Mouse (Mus musculus): ENCODE results near the gene Mapk8ip2.
A peak's percentile ranks its signal among the peaks of the same experiment; 100 is the strongest.

Gene Mapk8ip2

DNA sequence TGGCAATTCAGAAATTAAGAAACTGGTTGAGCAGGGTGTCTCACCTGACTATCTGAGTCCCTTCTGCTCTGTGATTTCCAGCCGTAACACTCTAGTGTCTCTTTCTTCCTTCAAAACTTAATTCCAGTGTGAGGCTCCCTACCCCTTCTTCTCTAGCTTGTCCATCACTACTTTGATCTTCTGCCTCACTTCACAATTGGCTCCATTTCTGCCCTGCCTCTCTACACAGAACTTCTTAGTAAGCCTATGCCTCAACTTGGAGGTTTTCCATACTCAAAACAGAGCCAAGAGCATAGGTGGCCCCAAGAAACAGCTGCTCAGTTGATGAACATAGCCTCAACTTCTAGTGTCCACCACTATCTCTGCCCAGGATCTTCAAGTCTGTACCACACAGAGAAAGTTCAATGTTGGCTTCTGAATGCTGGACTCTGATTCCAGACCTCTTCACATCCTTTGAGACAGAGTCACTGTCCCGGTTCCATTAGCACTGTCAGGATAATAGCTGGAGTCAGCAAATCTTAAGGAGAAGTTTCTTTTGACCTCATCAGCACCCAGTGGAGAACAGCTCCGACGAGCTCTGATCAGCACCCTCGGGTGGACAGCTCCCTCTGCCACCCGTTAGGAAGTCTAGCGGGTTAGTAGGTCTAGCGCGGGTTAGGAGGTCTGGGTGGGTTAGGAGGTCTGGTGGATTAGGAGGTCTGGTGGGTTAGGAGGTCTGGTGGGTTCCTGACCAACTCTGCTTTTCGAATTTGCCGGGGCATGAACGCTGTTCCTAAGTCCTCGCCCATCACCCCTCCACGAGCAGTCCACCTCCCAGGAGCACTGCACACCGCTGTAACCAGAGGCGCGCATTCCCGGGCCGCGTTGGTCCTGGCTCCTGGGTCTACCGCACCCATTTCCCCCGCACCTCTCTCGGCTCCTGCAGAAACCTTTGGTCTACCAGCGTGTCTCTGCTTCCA, 528 bp upstream of the Mapk8ip2 start:
- no peak for DNase-seq (ENCODE audit: low read depth, low spot score)

DNA sequence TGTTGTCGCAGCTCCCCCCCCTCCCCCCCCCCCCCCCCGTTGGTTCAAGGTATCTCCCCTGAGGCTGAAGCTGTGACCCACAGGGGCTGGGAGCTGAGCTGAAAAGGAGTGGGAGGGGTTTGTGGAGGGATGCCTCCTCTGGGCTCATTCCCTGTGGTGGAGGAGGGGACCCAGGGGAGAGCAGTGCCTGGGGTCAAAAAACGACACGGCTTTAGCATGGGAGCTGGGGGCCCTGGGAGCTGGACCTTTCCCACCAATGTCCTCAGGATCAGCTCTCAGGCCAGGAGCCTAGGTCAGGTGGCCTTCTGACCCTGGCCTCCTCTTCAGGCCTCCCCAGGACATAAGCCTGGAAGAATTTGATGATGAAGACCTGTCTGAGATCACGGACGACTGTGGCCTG, 1.1 kb downstream of the Mapk8ip2 start:
- DNase-seq (ENCODE audit: low read depth, low spot score) = no peak

DNA sequence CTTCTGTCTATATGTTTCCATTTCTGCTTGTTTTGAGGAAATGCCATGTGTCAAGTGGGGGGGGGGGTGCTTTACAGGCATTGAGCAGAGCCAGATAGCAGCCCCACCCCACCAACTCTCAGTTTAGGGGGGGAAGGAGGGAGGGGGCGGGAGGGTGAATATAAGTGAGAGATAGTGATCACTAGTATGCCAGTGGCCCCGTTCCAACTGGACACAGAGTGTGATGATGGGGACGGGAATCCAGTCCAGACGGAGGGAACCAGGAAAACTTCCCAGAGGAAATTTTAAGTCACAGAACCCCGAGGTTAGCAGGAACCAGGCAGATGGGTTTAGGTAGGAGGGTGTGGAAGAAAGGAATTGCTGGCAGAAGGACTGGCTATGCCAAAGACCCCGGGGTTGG, 1.9 kb downstream of the Mapk8ip2 start:
- no peak for DNase-seq (ENCODE audit: low read depth, low spot score)

DNA sequence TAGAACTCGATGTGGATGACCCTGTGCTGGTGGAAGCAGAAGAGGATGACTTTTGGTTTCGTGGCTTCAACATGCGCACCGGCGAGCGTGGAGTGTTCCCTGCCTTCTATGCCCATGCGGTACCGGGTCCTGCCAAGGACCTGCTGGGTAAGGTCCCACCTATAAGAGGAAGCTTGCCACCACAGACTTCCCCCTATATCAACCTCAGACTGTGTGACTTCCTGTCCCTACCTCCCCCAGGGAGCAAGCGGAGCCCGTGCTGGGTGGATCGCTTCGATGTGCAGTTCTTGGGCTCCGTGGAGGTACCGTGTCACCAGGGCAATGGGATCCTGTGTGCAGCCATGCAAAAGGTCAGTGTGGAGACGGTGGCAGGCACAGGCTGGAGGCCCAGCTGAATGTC, 5.2 kb downstream of the Mapk8ip2 start:
- DNase-seq (ENCODE audit: low read depth, low spot score) = no peak

DNA sequence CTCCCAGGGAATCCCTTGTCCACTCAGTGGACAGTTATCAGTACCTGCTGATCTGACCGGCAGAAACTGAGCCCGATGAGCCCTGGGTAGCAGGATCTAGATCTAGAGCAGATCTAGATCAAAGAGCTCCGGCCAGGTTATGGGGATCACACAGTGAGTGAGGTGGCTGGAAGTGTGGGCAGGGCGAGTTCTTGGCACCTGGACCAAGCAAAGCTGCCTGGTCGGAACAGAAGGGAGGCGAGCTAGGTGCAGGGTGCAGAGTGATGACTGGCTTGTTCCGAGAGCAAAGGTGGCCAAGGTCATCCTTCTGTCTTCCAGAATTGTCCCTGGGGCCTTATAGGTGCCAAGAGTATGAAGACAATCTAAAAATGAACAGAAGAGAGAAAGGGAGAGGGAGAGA, 6.1 kb downstream of the Mapk8ip2 start:
- no peak for DNase-seq (ENCODE audit: low read depth, low spot score)

DNA sequence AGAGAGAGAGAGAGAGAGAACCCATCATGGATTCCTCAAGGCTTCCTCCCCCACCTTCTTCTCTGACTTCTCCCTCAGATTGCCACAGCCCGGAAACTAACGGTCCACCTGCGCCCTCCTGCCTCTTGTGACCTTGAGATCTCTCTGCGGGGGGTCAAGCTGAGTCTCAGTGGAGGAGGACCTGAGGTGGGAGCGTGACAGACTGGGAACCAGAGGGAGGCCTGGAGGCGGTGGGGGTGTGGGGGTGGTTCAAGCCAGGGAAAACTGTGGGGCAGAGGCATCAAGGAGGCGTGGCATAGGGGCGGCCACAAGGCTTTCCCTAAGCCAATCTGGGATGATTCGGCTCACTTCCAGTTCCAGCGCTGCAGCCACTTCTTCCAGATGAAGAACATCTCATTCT, 6.6 kb downstream of the Mapk8ip2 start:
- DNase-seq (ENCODE audit: low read depth, low spot score) = no peak

DNA sequence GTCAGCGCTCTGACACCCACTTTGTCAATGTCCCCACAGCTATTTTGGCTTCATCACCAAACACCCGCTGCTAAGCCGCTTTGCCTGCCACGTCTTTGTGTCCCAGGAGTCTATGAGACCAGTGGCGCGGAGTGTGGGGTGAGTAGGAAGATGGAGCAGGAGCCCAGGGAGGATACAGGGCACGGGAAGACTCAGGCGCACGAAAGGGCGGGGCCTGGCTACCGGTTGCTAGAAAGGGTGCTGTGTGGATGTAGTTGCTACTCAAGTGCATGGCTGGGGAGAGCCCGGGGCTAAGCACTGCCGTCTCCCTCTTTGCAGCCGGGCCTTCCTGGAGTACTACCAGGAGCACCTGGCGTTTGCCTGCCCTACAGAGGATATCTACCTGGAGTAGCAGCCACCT, 7.6 kb downstream of the Mapk8ip2 start:
- DNase-seq (ENCODE audit: low read depth, low spot score) = no peak

DNA sequence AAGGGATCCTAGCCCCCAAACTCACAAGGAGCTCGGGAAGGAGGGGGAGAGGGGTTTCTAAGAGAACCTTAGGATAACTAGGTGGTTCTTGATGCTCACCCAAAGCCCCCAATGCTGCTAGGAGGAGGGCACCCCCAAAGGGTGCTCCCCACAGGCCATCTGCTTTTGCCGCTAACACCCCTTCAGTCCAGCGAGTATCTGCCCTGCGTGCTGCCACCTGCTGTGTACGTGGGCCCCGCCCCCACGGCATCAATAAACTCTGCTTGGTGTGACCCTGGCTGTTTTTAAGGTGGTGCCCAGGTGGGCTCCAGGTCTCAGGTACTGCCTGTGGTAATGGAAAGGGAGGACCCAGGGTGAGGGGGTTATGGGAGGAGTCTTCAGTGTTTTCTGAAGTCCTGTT, 8.5 kb downstream of the Mapk8ip2 start:
- DNase-seq (ENCODE audit: low read depth, low spot score) = no peak

DNA sequence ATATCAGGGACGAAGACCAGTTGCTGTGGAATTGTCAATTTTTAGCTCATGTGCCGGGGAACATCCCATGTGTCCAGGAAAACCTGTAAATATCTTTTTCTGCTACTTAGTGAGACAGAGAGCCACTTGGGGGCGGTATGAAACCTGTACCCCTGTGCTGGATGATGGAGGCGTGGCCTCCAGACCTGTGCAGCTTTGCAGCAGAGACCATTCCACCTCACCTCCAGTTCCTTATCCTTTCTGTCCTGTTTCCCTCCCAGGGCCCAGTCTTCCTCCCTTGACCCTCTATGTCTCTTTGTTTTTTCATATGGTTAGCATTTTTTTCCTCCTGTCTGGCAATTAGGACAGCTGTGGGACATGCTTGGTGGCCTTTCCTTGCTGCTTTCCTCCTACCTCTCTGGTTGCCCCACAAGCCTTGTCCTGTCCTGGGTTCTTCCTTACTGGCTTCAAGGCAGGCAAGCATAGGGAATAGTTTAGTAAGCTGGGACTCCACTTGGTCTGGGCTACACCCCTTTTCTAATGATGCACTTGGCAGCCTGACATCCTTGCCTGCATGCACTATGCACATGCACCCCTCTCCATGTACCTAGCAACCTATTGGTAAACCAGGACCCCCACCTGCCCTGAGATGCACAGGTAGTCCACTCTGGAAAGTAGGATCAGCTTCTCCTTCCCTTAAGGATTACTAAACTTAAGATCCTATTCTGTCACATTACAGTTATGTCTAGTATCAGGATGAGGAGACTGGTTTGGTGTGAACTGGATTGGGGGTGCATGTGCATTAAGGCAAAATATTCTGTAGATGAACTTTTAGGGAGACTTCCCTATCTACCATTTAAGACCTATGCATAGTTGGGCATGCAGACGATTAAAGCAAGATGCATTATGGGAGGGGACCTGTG, 9.9 kb downstream of the Mapk8ip2 start:
- DNase-seq (ENCODE audit: low read depth, low spot score) = no peak

DNA sequence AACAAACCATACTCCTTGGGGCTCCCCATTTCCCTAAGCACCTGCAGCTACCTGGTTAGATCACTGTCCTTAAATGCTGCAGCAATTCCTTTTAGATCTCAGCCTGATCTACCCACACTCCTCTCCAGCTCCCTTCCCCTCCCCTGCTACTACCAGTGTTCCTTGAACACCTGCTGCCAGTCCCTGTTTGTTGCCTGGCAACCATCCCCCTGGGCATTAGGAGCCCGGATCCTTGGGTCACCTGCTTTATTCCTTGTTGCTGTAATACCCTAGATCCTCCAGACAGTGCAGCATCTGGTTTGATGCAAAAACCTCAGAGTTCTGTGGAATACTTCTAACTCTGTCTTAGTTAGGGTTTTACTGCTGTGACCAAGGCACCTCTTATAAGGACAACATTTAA, 11.3 kb downstream of the Mapk8ip2 start:
- DNase-seq (ENCODE audit: low read depth, low spot score) = no peak

DNA sequence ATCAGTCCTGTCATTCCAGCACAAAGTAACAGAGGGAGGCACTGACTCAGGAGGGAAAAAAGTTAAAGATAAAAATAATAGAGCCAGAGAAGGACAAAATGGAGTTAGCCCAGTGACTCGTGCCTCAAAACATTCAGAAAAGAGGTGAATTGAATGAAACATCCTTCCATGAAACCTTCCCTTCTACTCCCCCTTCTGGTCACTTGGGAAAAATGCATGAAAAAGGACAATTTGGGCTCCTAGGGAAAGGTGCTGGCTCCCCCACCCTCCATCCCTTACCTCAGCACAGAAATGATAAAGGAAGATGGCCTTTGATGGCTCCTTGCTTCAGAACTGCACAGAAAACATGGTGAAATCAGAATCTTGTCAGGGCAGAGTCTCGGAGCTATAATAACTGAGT, 14.9 kb downstream of the Mapk8ip2 start:
- no peak for DNase-seq (ENCODE audit: low read depth, low spot score)

DNA sequence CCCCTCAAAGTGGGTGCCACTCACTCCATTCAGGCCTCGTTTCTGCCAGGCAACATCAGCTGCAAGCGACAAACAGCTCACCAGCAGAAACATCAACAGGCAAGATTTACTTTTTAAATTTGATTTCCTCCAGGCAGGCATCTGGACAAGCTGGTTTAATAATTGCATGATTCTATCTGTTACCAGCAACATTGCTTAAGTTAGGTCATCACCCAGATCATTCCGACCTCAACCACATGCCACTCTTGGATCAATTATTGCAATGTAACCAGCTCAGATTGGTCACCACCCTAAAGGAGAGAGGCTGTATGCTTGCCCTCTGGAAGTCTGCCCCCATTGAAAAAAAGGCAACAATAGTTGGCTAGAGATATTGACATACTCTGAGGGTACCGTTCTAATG, 17.8 kb downstream of the Mapk8ip2 start:
- DNase-seq (ENCODE audit: low read depth, low spot score) = no peak

DNA sequence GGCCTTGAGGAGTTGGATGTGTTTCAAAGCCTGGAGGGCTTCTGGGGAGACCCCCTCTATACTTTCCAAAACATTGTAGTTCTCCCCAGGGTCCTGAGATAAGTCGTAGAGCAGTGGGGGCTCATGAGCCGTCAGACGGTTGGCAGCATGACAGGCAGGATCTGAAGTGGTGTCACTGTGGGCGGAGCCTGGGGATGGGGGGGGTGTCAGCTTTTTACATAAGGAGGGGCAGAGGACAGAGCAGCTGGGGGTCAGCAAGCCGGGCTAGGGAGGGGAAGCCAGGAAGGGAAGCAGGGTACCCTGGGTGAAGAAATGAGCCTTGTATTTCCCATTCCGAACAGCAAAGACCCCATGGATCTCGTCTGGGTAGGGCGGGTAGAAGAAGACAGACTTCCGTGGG, 19.7 kb downstream of the Mapk8ip2 start:
- DNase-seq (ENCODE audit: low read depth, low spot score) = no peak

DNA sequence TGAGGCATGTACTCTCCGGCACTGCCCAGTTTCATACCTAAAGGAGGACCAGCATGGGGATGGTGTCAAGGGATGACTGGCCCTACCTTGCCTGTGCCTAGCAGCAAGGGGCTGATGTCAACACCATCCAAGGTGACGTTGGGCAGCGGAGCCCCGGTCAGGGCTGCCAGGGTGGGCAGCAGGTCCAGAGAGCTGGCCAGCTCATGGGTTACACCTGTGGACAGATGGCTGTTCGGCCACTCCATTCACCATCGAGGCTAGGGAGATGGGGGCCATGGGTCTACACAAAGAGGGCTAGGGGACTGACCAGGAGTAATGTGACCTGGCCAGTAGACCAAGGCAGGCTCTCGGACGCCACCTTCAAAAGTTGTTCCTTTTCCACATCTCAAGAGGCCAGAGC, 20.2 kb downstream of the Mapk8ip2 start:
- no peak for DNase-seq (ENCODE audit: low read depth, low spot score)

DNA sequence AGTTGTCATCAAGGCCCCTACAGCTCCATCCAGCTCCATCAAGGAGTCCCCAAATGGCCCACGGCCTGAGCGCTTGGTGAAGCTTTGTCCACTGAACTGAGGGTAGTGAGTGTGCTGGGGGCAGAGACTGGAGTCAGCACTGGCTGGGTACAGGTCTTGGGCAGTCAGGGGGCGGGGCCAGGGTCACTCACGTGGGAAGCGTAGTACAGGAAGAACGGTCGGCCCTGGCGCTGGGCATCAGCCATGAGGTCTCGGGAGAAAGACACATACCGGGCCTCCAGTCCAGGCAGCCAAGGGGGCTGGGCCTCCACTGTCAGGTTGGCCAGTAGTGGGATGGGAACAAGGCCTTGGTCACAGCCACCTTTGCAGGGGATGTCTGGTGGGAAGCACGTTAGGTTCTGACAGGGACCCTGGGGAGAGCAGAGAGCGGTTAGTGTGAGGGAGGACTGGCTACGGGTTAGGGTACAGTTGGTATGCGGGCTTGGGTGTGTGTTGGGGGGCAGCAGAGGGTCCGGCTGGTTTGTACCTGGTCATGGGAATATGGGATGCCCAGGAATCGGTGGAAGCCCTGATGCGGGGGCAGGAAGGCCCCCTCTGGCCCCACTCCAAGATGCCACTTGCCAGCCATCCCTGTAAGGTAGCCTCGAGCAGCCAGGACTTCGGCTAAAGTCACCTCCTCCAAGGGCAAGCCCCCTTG, 21.0 kb downstream of the Mapk8ip2 start:
- no peak for DNase-seq (ENCODE audit: low read depth, low spot score)

DNA sequence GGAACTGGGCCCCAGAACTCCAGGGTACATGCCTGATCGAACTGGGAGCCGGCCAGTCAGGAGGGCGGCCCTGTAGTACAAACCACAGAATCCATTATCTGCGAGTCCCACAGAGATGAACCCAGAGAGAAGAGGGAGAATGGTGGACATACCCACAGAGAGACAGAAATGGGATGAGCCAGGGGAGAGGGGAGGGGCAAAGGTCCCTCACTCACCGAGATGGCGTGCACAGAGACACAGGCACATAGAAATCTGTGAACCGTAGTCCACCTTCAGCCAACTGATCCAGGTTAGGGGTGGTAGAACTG, 21.5 kb downstream of the Mapk8ip2 start:
- DNase-seq (ENCODE audit: low read depth, low spot score) = no peak

DNA sequence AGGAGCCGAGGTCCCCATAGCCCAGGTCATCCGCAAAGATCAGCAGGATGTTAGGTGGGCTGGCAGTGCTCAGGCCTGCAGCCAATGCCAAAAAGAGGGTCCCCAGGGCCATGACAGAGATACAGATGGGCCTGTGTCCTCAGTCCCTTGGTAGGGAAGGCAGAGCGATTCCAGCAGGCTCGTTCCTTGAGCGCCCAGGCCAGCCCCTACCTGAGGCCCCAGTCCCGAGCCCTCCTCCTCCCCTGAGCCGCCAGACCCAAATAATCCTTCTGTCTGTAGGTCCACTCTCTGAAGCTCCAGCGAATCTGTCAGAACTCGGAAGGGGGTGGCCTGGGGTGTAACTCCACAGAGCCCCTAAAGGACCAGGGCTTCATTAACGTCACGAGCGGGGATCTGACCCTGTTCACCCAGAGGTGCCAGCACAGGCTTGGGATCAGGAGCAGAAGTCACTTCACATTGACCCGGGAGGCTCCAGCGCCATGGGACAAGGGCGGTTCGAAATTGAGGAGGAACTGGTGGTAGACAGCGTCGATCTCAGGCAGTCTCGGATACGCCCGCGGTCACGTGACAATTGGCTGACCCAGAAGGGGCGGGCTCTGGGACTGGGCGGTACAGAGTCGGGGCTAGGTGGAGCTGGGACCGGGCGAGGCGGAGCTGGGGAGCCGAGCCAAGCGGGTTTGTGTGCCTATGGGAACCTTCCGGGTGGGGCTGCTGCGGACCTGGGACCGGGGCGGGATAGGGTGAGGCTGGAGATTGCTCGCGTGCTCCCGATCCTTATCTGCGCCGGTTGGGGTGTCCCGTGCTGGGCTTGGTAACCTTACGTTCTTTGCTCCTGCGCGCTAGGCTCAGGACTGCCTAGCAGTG, 22.1 kb downstream of the Mapk8ip2 start:
- DNase-seq (ENCODE audit: low read depth, low spot score) = peak; percentile 81

DNA sequence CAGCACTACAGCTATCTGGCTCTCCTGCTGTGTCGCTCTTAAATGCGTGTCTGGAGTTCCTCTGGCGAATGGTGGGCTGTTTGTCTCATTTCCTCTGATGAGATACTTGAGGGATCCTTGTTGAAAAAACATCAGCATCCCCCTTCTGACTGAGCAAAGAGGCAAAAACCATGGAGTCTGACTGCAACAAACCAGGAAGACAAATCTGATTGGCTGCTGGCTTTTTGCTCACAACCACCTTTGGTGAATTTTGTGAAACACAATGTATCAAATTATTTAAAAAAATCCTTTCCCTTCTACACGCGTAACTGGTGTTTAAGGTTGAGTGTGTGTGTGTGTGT, 22.7 kb downstream of the Mapk8ip2 start:
- no peak for DNase-seq (ENCODE audit: low read depth, low spot score)

DNA sequence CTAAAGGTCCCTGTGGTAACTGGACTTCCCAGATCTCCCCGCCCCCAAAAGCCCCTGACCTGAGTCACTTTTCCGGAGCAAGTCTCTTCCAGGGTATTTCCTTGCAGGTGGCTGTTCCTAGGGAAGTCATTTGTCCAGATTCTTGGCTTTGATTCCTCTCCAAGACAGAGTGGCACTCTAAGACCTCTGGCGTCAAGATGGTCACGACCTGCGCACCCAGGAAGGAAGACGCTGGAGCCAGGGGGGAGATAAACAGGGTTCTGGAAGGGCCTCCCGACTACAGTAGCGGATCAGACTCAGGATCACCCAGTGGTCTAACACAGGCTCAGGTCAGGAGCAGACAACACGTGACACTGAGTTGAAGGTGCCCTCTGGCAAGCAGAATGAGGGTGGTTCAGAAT, 23.4 kb downstream of the Mapk8ip2 start, which contains the start of gene Arsa:
Arsa (minus strand) TSS at position 335 of the 401 bp plus-strand sequence.
- DNase-seq (ENCODE audit: low read depth, low spot score) = no peak

DNA sequence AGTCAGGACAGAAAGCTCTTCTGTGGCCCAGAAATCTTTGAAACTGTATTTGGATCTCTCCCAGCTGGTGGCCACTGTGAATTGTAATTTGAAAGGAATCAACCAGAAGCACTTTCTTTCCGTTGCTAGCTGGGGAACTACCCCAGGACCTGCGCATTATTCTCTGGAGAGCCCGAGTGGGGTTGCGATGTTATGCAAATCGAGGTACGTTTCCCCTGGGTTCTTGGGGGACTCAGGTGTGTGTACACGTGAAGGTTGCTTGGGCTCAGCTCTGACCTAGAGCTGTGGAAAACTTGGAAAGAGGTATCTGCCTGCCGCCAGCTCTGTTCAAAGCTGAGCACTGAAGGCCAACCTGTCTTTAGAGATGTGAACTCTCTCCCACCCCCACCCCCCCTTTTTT, 24.1 kb downstream of the Mapk8ip2 start:
- no peak for DNase-seq (ENCODE audit: low read depth, low spot score)

DNA sequence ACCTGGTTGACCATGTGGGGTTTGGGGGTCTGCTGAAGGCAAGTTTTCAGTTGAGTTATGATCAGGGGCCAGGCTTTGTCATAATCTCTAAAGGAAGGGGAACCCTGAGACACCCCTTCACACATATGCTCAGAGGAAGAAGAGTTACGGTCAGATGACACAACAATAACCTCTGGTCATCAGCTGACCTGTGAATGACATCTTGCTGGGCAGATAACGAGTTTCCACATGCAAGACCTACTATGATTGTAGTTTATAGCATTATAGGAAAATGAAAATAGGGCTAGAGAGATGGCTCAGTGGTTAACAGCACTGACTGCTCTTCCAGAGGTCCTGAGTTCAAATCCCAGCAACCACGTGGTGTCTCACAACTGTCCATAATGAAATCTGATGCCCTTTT, 24.9 kb downstream of the Mapk8ip2 start:
- no peak for DNase-seq (ENCODE audit: low read depth, low spot score)

Measured in c-Kit-negative CD71-positive TER-119-positive erythroid progenitor cells, embryonic 14.5 days (primary cell).